Mouse (Mus musculus) adrenal gland, adult 18-20 months (tissue): ENCODE data around the gene Aqp12. TPM values are rescaled to one million over a fixed set of nuclear protein-coding genes. Genes with fewer than 3 reads are reported as not detected.
A peak's percentile ranks its signal among the peaks of the same experiment; 100 is the strongest.

Source experiments
- DNase-seq, 2 experiments: peaks; one replicate each; pipeline ENCODE4 v3.0.0; 2021 to 2022; ENCODE audit warnings: low spot score in 2 of 2
- total RNA-seq, 2 experiments: library from RNA; stranded (reverse); gene quantifications; 1 replicate in 1 of 2; 2 replicates in 1 of 2; pipeline ENCODE4 v1.2.3; 2021

Aqp12 gene
- total RNA-seq, 2 experiments from 2014 or later, result 0.36 TPM; not detected in 1

DNA sequence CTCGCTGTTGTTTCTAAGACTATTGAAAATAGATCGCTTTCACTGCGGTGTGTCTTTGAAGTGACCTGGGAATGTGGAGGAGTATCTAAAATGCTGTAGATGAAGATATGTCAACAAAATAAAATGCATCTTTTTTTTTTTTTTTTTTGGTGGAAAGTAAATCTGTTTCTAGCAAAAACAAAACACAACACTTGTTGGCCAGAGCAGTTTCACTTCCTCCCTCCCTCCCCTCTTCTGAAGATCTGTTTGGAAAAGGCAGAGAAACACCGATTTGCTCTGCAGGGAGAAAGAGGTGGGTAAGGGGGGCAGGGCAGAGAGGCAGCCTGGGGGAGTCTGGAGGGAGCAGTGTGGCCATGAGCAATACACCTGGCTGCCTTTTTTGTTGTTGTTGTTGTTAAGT lies 7.2 kb downstream of the Aqp12 start:
- DNase-seq, result no peak

DNA sequence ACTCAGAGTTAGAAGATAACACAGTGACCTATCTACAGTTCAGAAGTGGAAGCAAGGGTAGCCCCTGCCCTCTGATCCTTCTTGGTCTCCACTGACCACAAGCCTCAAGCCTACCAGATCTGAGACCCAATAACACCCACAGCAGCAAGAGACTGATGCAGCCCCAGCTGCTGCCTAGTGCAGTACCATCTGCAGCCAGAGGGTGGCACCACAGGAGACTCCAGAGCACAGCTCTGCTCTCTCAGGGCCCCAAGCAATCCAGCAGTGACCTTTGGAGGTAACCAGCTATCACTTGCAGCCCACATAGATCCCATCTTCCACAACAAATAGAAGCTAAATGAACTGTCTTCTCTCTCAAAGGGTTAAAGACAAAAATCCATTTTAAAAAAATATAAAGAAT lies 8.3 kb downstream of the Aqp12 start:
- peak; percentile 84 to 87 for DNase-seq

DNA sequence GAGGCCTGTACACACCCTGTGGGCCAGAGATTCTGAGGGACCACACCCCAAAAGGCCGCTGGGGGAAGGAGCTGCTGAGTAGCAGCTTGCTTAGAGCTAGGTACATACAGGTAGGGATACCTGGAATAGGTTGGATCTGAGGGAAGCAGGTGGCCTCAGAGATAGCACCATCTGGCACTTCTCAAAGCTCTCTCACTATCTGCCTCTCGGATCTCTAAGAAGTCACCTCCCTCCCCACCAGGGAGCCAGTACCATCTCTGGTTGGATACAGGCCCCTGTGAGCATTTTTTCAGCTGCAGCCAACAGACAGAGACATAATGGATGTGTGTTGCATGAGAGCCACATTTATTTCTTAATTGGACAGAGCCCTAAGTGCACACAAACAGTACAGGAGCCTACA lies 9.0 kb downstream of the Aqp12 start:
- no peak for DNase-seq

DNA sequence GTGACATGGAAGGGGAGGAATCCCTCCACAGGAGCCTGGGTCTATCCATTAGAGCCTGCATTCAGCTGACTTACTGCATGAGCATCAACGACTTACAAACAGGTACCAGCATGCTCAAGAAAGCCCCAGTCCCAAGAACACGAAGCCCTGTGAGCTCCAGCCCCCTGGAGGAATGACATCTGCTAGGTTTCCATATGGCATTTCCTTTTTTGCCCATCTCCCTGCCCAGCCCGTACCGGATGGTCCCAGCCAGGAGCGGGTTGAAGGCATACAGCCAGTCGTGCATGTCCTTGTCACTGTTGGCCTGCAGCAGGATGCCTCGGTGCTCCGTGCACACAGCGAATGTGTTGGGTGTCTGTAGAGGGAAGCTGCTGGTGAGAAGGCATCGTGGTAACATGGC lies 12.6 kb downstream of the Aqp12 start:
- no peak for DNase-seq

DNA sequence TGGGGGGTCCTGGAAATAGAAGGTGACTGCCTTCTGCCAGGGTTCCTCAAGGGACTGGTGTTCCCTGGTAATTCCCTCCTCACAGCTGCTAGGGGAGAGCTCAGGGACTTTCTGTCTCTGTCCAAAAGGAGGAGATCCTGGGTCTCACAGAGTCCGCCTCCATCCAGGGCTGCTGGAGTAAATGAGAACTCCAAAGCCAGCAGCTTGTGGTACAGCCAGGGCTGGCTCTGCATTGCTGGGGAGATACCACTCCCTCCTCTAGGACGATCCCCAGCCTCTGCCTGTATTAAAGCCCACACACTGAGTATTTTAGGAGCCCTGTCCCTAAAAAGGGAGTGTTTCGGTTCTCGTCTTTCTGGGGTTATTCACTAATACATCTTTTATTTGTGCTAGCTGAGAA lies 14.5 kb downstream of the Aqp12 start:
- DNase-seq, result no peak

DNA sequence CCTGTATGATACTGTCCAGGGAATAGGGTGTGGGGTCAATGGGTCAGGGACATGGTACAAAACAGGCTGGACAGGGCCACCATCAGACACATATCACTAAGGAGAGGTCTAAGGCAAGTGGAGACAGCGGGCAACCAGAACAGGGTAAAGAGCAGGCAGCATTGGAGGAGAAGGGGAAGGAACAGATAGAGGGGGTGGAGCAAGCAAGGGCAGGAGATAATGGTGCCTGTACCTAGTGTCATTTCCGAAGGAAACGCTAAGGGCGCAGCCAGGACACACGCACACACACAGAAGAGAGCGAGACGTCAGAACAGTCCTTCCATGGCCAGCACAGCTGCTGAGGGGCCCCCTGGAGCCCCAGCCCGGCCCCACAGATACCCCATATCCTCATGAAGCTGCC lies 20.5 kb downstream of the Aqp12 start:
- no peak for DNase-seq

DNA sequence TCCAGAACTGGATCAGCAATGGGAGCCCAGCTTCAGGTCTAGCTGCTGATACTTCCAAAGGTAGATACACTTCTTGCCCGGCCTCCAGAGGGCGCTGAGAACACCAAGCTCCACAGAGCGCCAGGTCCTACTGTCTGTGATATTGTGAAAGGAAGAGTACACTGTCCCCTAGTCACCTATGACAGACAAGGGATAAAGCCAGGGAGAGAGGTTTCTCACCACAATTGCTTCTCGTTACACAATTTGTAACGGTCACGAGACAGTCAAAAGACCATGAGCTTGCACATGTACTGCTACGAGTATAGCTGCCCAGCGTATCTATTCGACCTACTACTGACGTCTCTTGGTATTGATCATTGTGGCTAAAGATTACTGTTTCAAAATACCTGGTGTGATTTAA lies 23.3 kb downstream of the Aqp12 start:
- no peak for DNase-seq

DNA sequence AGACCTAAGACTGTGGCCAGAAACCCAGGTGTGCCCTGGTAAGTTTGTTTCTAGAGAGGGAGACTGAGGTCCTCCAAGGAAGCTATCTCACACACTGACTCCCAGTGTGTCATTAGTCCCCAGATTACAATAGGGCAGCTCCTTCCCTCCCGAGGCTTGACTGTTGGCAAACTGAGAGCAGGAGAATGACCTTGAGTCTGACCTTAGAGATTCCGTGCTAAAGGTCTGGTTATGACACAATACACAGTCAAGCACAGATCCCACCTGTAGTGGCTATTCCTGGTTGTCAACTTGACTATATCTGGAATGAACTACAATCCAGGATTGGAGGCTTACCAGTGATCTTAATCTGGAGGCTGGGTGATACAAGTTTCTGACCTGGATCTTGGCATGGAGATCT lies 23.9 kb downstream of the Aqp12 start:
- DNase-seq, result no peak

DNA sequence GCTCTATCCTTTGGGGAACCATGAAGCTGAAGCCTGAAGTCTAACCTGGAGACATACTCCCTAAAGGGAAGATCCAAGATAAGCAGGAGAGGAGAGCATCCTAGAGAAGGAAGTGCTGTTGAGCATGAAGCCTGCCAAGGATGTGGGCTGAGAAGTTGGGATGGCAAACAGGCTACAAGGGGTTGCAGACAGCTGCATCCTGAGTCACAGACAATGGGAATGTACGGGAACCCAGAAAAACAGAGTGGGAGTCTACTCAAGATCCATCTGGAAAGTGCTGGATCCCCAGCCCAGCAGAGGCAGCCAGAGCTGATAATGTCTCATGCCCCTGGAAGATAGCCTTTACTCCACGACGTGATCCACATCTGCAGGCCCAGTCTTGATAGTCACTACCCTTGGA lies 25.1 kb downstream of the Aqp12 start:
- DNase-seq, result no peak

DNA sequence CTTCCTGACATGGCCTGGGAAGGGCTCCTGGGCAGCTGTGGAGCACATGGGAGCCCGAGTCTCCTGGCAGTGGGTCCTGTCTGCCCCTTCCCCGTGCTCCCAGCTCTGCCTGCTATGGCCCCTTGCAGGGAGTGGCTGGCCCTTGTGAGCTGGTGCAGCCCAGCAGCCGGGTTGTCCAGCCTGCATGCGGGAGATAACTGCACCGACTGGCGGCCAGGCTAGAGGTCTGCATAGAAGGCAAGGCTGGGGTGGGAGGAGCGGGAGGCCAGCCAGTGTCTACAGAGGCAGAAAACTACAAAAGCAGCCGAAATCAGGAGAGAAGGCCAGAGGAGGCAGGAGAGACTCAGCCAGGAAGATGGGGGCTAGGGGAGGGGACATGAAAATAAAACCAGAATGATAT lies 27.9 kb downstream of the Aqp12 start:
- no peak for DNase-seq

DNA sequence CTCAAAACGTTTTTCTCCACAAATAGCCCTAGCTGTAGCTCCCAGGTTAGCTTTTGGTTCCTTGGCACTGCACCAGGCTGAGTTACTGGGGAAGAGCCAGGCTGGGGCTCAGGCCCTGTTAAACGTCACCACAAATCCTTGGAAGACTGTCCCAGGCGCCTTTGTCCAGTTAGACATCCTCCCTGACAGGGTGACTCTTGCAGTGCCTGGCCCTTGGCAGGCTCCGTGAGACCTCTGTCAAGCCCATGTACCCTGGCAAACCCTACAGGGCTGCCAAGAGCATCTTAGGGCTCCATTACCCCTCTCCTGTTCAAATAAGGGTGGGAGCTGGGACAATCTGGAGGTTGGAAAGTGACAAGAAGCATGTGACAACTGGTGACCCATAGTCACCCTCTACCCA lies 29.8 kb downstream of the Aqp12 start:
- DNase-seq, result no peak

DNA sequence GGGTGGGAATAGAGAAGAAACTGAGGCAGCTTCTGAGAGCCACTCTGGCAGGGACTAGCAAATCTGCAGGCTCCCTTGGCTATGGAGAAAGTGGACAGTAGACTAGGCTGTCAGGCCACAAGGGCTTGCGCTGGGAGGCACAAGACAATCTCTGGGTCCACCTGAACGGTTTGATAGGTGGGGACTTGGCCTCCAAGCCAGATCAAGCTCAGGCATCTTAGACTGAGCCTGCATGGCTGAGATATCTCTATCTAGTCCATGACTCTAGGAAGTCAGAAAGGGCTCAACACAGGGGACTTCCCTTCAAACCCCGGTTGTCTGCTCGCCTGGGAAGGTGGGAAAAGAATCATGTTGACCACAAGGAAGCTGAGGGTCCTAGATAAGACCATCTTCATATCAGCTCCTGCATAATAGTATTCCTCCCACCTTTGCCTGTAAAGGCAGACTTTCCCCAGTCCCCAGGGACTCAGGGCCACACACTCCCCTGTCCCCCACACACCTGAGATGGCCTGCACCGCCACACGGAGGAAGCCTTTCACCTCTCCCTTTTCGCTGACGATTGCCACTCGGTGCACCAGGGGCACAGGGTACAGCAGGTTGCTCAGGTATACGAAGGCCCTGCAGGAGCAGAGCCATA lies 40.1 kb downstream of the Aqp12 start:
- no peak for DNase-seq

DNA sequence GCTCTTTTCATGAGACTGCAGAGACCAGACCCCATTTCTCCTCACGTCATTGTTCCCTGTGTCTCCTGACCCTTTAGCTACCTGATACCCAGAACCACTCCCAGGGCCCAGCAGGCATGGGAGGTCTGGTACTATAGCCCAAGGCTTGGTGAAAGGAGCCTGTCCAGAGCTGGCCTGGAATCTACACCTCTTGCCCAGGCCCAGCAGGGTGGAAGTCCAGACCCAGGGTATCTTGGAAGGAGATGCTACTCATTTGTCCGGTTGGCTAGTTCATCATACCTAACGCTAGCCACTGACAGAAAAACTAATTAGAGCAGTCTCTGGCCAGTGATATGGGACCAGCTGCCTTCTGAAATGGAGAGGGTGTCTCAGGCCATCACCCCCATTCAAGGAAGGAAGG lies 43.9 kb downstream of the Aqp12 start:
- DNase-seq, result no peak

DNA sequence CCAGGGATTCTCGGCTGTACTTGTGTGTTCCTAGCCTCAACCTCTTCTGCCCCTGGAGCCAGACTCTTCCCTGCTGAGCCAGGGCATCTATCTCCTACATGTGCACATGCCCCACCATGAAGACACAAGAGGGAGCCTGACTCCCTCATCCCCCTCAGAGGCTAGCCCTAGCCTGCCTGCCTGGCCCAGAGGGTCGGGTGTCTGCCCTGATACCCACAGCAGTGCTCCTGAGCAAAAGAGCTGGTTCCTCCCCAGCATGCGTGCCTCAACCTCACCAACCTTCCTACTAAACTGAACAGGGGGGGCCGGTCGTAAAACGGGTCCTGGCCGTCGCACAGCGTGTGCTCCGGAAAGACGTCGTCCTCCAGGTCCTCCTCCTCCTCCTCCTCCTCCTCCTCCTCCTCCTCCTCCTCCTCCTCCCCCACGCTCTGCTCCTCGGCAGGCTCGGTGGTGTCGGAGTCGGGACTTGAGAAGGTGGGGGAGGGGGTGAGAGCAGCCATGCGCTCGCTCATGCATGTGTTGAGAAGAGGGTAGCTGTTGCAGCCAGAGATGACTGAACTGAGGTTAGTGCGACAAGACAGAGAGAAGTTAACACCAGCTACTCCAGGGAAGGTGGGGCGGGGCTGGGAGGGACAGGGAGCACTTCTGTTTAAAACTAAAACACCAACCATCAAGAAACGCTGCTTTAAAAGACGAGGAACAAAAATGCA lies 45.1 kb downstream of the Aqp12 start:
- DNase-seq, result no peak

Other genes starting within 250 kb of the Aqp12 start
- gene Gpc1, start 174.7 kb upstream of the Aqp12 start, total RNA-seq, result 10 to 100 TPM; 43.3 to 65.4 TPM
- under 1 TPM; 0.80 to 0.86 TPM for gene Ankmy1, start 103.4 kb upstream of the Aqp12 start, total RNA-seq
- 10 to 100 TPM; 14.3 to 14.5 TPM for gene Dusp28, start 99.4 kb upstream of the Aqp12 start, total RNA-seq
- gene Rnpepl1, start 95.6 kb upstream of the Aqp12 start, total RNA-seq, result 10 to 100 TPM; 58.2 to 80.9 TPM
- 10 to 100 TPM; 14.5 to 16.8 TPM for gene Capn10, start 72.0 kb upstream of the Aqp12 start, total RNA-seq
- 1 to 10 TPM; 1.4 TPM for gene Gpr35, start 55.5 kb upstream of the Aqp12 start, total RNA-seq
- gene Kif1a, start 95.6 kb downstream of the Aqp12 start, total RNA-seq, result 10 to 100 TPM; 37.9 to 38.1 TPM
- gene Agxt, start 128.9 kb downstream of the Aqp12 start, total RNA-seq, result not detected
- gene 2310007B03Rik, start 154.6 kb downstream of the Aqp12 start, total RNA-seq, result not detected
- gene Crocc2, start 162.4 kb downstream of the Aqp12 start, total RNA-seq, result under 1 TPM in 1 of 2 experiments, not detected in 1; 0.03 TPM
- 10 to 100 TPM; 10.7 to 22.3 TPM for gene Sned1, start 229.5 kb downstream of the Aqp12 start, total RNA-seq